Mouse (Mus musculus) hindbrain, postnatal 0 days (tissue): ENCODE data around the gene Lrig2. TPM values are rescaled to one million over a fixed set of nuclear protein-coding genes. Genes with fewer than 3 reads are reported as not detected.

Source experiments
- ATAC-seq: fragments of 200-750 bp; cut with Nextera tagmentation; 2 replicates; pipeline ENCODE4 v1.8.0; 2017; ENCODE audit warnings: mild to moderate bottlenecking, moderate TSS enrichment, moderate library complexity
- DNase-seq: peaks from one replicate; pipeline ENCODE4 v3.0.0-alpha.2; 2015; ENCODE audit warnings: low spot score
- H3K27ac ChIP-seq: fragments of 300-500 bp; sonication (generic); 2 replicates; pipeline ENCODE4 v1.5.1; 2014; ENCODE audit warnings: mild to moderate bottlenecking
- H3K27me3 ChIP-seq: fragments of 300-500 bp; sonication (generic); 2 replicates; pipeline ENCODE4 v1.6.1; 2014; ENCODE audit warnings: low read length, mixed read lengths; ENCODE audit not compliant: insufficient read depth
- H3K36me3 ChIP-seq: fragments of 300-500 bp; sonication (generic); 2 replicates; pipeline ENCODE4 v1.6.1; 2014; ENCODE audit warnings: low read length, mixed read lengths; ENCODE audit not compliant: insufficient read depth
- H3K4me1 ChIP-seq: fragments of 300-500 bp; sonication (generic); 2 replicates; pipeline ENCODE4 v1.6.1; 2014; ENCODE audit warnings: antibody characterized with exemption, low read length, mixed read lengths; ENCODE audit not compliant: insufficient read depth
- H3K4me2 ChIP-seq: fragments of 300-500 bp; sonication (generic); 2 replicates; pipeline ENCODE4 v1.6.1; 2014; ENCODE audit warnings: low read depth, mild to moderate bottlenecking, low read length, moderate library complexity, mixed read lengths
- H3K4me3 ChIP-seq: fragments of 300-500 bp; sonication (generic); 2 replicates; pipeline ENCODE4 v1.5.1; 2014; ENCODE audit warnings: low read length
- H3K9ac ChIP-seq: fragments of 300-500 bp; sonication (generic); replicated peaks from 2 replicates; pipeline ENCODE4 v1.6.1; 2014; ENCODE audit warnings: mild to moderate bottlenecking, low read length, moderate library complexity, mixed read lengths
- H3K9me3 ChIP-seq: fragments of 300-500 bp; sonication (generic); 2 replicates; pipeline ENCODE4 v1.6.1; 2016; ENCODE audit warnings: low read length, mixed read lengths
- CTCF ChIP-seq: IDR thresholded peaks from 2 replicates; pipeline ENCODE4 v1.5.1; 2016; ENCODE audit warnings: antibody characterized with exemption, control low read depth, low read depth
- WGBS: fragments of 180-500 bp; shearing (Covaris S2); extraction: QIAGEN DNeasy Blood & Tissue Kit; methylation state at CpG from one replicate; pipeline ENCODE4 v1.1.7; 2014; 5-methylcytosine and 5-hydroxymethylcytosine counted together
- polyA plus RNA-seq: library from polyadenylated mRNA; unstranded; fragments of >200 nt; fragmentation: Nextera tagmentation; extraction: Ambion mirVana; gene quantifications from 2 replicates; pipeline ENCODE4 v1.2.1, GENCODE M21; 2015
- total RNA-seq: library from RNA; depleted of rRNA; stranded (reverse); fragments of >200 nt; gene quantifications from 2 replicates; pipeline ENCODE4 v1.2.3, GENCODE M21; 2014

Gene Lrig2
- total and polyA plus RNA-seq, 2 experiments from 2014 or later = 15.6 to 35.7 TPM

DNA sequence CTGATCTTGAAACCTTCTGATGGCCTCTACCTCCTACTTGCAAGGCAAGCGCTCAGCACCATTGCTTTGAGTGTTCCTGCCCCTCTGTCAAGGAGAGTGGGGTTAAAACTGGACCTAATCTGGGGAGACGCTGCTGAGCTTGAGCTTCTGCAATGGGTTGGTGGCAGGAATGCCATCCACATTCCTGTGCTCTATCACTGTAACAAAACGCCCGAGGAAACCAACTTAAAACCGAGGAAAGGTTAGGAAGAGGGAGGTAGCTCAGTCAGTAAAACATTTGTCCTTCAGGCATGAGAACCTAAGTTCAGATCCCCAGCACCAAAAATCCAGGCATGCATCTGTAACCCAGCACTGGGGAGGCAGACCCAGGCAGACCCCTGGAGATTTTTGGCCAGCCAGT is 111.6 kb downstream of the Lrig2 start:
- TF ChIP-seq CTCF = no peak
- no peaks in the 10 kb centered on the region for H3K27me3 ChIP-seq
- ATAC-seq = no peak
- DNase-seq = no peak
- WGBS = 83% methylated on average over 5 of the region's 5 CpGs
- H3K36me3 ChIP-seq = no peaks in the 10 kb centered on the region
- no peak overlapping the region for H3K27ac ChIP-seq
- H3K4me1 ChIP-seq = peaks cover 10% of the 10 kb centered on the region; the same call in 1 of the 2 replicates
- H3K4me2 ChIP-seq = no peak overlapping the region
- no peak overlapping the region for H3K9ac ChIP-seq
- H3K9me3 ChIP-seq = no peaks in the 10 kb centered on the region
- no peak overlapping the region for H3K4me3 ChIP-seq

DNA sequence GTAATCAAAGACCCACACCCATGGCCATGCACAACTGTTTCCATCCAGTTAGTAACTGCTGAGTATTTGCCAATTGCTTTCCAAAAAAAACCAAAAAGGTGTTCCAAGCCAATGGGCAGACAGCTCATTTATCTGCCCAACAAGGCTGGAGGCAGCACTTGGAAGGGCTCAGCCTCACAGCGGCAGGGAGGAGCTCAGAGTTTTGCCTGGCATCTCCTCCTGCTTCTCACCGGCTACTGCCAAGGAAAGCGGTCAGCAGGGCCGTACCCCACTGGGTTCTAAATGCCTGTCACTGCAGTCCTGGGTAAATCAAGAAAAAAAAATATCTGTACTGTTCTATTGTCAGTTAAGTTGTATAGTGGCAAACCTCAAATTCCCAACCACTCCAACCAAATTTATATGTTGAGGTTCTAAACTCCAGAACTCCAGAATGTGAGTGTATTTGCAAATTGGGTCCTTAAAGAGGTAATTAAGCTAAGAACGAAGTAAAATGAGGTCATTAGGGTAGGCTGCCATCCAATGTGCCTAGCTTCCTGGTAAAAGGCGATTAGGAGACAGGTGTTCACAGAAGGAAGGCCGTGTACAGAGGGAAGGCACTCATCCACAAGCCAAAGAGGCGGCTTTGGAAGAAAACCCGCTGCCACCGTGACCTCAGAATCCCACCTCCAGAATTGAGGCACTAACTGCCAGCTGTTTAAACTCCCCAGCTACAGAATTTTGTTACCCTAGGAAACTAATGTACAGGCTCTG is 112.2 kb downstream of the Lrig2 start:
- Histone ChIP-seq H3K36me3 (no peaks in the 10 kb centered on the region), H3K27me3 (no peaks in the 10 kb centered on the region), H3K4me2 (no peak overlapping the region), H3K4me3 (no peak overlapping the region), H3K4me1 (peaks cover 10% of the 10 kb centered on the region; the same call in 1 of the 2 replicates), H3K9ac (no peak overlapping the region), H3K9me3 (no peaks in the 10 kb centered on the region), H3K27ac (no peak overlapping the region)
- 0 out of 2 replicates have a peak, but pooled peaks have one; percentile 42 for ATAC-seq
- no peak for TF ChIP-seq CTCF
- DNase-seq = peak; percentile 72
- WGBS = 53% methylated on average over 10 of the region's 10 CpGs

DNA sequence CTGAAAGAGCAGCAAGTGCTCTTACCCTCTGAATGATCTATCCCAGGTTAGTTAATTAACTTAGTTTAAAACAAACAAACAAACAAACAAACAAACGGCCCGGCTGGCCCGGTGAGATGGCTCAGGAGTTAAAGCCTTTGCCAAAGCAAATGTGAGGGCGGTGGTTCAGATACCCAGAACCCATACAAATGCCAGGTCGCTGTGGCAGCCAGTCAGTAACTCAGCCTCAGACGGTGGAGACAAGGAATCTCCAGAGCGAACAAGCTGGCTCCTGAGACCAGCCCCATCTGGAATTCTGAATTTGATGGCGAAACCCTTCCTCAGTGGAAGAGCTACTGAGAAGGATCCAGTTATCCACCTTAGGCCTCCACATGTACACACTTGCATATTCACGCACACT is 114.4 kb downstream of the Lrig2 start:
- Histone ChIP-seq H3K4me1 (peaks cover 10% of the 10 kb centered on the region; the same call in 1 of the 2 replicates), H3K27me3 (no peaks in the 10 kb centered on the region), H3K9me3 (no peaks in the 10 kb centered on the region), H3K9ac (no peak overlapping the region), H3K36me3 (no peaks in the 10 kb centered on the region), H3K27ac (no peak overlapping the region), H3K4me3 (no peak overlapping the region), H3K4me2 (no peak overlapping the region)
- 59% methylated on average over 9 of the region's 9 CpGs for WGBS
- no peak for ATAC-seq
- DNase-seq = no peak
- TF ChIP-seq CTCF = no peak

DNA sequence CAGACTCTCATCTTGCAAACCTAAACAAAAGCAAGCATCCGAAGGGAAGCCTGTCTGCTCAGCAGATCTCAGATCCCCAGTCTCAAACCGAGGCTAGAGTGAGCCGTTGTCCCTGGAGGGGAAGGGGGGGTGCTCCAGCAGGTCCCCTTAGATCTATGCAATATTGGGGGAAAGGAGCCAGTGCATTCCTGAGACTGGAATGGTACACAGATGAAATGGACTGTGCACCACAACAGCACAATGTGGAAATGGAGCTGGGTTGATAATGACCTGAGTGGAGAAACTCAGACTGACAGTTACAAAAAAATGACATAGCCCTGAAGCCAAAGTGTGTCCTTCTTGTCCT is 115.0 kb downstream of the Lrig2 start:
- ATAC-seq (no peak), DNase-seq (no peak)
- no peaks in the 10 kb centered on the region for H3K27me3 ChIP-seq
- 8% methylated on average over 3 of the region's 3 CpGs for WGBS
- H3K36me3 ChIP-seq = no peaks in the 10 kb centered on the region
- no peak overlapping the region for H3K4me3 ChIP-seq
- no peaks in the 10 kb centered on the region for H3K9me3 ChIP-seq
- no peak overlapping the region for H3K27ac ChIP-seq
- TF ChIP-seq CTCF = no peak
- no peak overlapping the region for H3K9ac ChIP-seq
- H3K4me2 ChIP-seq = peak overlapping the region; percentile 21
- peaks cover 10% of the 10 kb centered on the region; the same call in 1 of the 2 replicates for H3K4me1 ChIP-seq

DNA sequence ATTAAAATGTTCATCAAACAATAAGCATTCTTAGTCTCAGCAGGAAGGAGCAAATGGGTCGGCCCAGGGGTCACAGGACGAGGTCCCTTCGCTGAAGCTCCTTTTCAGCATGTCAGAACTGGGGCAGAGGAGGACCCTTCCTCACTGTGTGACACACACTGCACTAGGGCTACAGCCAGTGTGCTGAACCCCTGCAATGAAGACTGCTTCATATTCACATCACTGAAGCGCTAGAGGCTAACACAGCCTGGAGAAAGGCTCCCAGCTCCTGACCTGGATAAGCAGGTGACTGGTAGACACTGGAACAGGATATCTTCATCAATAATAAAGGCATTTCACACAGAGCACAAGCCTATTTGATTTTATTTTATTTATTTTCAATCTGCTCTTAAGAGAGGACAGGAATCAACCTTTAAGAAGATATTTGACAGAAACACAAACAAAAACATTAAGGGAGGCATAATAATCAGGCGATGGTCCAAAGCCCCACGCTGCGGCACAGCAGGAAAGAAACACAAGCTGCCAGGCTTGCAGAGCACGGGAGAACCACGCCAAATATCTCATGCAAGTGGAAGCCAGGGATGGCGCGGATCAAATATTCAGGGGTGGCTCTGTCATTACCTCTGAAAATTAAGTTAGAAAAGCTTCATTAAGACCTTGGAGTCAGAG is 115.5 kb downstream of the Lrig2 start:
- 0 out of 2 replicates have a peak overlapping the region, but pooled peaks have one; percentile 3 for H3K9ac ChIP-seq
- H3K27me3 ChIP-seq = no peaks in the 10 kb centered on the region
- WGBS = 14% methylated on average over 11 of the region's 11 CpGs
- H3K9me3 ChIP-seq = no peaks in the 10 kb centered on the region
- ATAC-seq (peak; percentile 36; the same call in 1 of the 2 replicates), DNase-seq (peak; percentile 44)
- H3K36me3 ChIP-seq = no peaks in the 10 kb centered on the region
- no peak overlapping the region for H3K27ac ChIP-seq
- H3K4me1 ChIP-seq = peaks cover 10% of the 10 kb centered on the region; the same call in 1 of the 2 replicates
- H3K4me2 ChIP-seq = peak overlapping the region; percentile 21
- H3K4me3 ChIP-seq = no peak overlapping the region
- no peak for TF ChIP-seq CTCF

DNA sequence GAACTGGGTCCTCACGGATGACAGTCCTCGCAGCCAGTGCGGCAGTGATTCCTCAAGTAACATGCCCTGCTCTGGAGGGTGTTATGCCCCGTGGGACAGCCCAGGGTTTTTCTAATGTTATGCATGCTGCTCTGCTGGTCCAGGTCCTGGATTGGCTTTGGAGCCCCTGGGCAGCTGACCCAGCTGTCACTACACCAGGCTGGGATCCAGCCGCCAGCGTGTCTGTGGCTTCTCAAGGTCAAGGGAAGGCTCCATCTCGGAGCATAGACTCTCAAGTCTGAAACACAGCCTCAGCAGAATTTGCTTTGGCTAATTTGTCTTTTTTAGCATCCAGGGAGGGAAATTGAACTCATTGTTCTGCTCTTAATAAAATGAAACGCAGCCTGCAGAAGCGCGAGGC is 121.6 kb downstream of the Lrig2 start:
- H3K4me2 ChIP-seq = no peak overlapping the region
- H3K9ac ChIP-seq = 0 out of 2 replicates have a peak overlapping the region, but pooled peaks have one; percentile 17
- H3K9me3 ChIP-seq = no peaks in the 10 kb centered on the region
- H3K27me3 ChIP-seq = no peaks in the 10 kb centered on the region
- no peak overlapping the region for H3K27ac ChIP-seq
- ATAC-seq = peak; percentile 39; the same call in 1 of the 2 replicates
- H3K4me1 ChIP-seq = peaks cover 4% of the 10 kb centered on the region; the same call in 1 of the 2 replicates
- TF ChIP-seq CTCF = no peak
- WGBS = 42% methylated on average over 10 of the region's 10 CpGs
- peak; percentile 5 for DNase-seq
- no peaks in the 10 kb centered on the region for H3K36me3 ChIP-seq
- H3K4me3 ChIP-seq = no peak overlapping the region
